Mouse (Mus musculus) left cerebral cortex, adult 11 months (tissue): Measurements from ENCODE around the gene Mrpl46.

Source experiments
- DNase-seq: peaks from one replicate; pipeline ENCODE4 v3.0.0; 2022; ENCODE audit warnings: low spot score

The Mrpl46 gene

DNA sequence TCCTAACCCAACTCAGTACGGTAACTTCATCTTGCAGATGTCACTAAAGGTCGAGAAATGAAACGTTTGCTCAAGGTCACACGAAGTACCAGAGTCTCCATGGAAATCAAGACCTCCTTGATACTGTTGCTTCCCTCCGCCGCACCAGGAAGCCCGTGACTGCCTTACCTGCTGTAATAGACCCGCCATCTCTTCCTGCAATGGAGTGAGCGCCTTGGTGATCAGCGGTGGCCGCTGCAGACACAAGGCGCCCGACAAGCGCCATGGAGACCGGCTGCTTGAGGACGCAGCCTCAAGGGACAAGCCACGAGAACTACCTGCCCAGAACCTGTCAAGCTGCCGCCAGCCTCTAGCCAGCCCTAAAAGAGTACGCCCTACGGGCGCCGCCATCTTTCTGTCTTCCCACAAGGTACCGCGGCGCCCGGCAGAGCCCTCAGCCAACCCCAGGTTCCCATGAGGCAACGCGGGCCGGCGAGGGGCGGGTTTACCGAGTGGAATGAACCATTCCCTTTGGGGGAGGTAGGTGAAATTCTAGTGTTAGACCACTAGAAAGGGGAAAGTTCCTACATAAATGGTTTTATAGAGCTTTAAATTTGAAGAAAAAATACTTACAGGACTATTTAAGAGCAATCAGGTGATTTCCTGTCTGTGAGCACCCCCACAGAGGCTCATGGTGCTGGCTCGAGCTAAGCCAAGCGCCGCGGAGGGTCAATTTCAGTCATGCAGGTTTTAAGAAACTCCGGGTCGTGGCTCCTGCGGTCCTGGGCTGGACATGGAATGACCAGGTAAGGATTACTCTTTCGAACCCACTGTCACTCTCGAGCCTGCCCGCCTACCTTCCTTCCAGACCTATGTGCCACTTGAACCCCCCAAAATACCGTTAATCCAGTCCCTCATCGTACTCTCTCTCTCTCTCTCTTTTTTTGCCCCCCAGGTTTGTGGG is at the start of gene Mrpl46, which contains the start of gene Mrps11:
TSS of gene Mrpl46 (minus strand) at position 893 of the 943 bp plus-strand sequence.
TSS of gene Mrps11 (plus strand) at position 481 of the 943 bp plus-strand sequence.
- DNase-seq = peak; percentile 80

DNA sequence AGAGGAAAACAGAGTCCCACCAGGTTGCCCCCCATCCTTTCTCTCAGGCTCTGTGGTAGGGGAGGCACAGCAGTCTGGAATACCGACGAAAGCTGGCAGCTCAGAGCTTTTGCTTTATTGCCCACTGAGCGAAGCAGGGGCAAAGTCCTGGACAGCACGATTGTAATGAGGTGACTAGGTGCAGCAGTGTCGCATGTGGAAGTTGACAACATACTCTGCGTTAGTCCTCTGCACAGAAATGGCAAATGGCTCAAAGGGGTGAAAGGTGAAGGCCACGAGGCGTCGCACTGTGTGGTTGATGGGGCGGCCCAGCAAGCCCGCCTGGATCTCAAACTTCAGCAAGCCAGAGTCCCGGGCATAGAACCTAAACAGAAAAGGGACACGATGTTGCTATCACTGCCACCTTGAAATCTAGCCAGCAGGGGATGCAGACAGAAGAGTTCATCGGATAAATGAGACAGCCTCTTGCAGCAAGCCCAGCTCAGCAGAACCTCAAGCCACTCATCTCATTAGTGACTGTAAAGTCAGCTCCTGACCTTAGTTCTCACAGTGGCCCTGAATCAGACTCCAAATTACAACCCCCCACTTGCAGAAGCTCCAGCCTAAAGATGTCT is 44.5 kb upstream of the Mrpl46 start:
- DNase-seq = no peak

DNA sequence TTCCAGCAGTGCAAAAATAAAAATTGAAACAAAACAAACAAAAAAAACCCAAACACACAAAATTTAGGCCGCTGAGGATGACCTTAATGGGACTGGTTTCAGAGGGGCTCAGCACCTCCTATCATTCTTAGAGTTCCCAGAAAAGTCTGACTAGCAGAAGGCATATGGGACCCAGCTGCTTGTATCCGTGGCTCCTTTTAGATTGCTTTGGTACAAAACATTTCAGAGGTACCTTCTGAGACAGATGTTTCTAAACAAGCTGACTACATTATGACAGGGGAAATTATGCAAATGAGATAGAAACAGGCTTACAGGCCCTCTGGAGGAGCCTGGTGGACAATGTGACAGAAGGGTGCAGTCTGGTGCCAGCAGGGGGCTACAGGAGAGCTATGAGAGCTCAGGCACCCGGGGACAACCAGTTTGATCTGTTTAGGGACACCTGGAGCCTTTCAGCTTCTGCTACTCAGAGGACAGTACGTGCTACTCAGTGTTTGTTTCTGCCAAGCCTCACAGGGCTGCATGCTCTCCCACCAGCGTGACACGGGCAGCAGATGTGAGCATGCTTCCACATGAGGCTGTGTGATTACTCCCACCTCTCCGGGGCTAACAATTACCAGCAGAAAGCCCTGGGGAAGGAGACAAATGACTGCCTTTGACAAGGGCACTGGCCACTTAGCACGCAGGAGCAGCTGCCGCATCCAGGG is 43.5 kb upstream of the Mrpl46 start:
- no peak for DNase-seq

DNA sequence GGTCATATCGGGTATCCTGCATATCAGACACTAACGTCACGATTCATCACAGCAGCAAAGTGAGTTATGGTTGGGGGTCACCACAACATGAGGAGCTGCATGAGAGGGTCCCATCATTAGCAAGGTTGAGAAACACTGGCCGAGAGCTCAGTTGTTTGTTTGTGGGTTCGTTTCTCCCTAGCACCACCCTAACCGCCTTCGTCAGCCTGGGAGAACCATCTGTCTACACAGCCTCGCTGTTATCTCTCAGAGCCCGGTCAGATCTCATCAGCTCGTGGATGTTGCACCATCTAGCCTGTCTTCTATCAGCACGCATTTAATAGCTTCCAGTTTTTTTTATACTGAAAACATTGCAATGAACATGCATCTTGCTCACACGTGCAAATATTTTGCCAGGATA is 35.0 kb upstream of the Mrpl46 start:
- no peak for DNase-seq

DNA sequence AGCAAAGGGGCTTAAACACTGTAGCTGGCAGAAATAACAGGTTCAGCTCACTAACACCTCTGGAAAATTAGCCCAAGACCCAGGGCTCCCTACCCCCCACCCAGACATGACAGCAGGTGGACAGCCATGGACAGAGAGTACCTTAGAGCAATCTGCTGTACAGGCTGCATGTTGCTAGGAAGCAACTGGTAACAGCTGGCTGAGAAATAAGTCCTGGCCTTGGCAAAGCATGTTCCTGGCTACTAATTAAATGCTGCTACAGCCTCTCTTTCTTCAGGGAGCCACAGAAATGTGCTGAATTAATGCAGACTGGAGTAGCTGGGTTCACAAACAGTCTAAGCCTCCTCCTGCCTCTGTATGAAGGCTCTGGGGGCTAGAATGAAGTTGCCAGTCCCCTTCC is 31.4 kb upstream of the Mrpl46 start:
- no peak for DNase-seq

DNA sequence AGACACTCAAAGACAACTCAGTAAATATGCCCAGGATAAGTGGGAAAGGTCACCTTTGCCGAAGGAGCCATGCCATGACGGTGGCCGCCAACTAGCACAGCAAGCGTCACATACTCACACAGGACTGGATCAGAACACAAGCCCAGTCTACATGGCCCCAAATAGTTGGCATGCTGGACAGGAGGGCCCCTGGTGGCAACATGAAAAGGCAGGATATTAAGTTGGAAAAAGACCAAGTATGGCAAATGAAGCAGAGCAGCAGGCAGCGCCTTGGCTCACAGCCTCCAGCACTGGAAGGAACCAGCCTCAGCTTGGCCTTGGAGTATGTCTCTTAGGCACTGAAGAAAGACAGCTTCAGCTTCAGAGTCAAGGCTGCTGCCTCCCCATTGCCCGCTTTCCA is 30.5 kb upstream of the Mrpl46 start:
- DNase-seq = no peak

DNA sequence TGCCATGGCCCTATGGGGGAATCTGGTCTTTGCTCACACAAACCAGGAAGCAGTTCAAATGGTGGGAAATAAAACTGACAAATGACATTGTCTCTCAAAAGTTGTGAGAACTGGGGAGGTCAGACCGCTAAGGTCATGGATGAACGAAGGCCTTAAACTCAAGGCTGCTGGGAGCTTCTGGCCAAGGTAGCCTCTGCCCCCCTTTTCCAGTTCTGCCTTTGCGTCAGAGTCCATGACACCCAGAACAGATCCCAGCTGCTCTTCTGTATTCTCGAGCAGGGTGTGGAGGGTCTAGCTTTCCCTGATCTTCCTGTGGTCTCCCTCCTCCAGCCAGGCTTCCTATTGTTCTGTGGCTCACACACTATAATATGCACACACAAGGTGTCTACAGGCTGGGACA is 23.9 kb upstream of the Mrpl46 start:
- DNase-seq = no peak

DNA sequence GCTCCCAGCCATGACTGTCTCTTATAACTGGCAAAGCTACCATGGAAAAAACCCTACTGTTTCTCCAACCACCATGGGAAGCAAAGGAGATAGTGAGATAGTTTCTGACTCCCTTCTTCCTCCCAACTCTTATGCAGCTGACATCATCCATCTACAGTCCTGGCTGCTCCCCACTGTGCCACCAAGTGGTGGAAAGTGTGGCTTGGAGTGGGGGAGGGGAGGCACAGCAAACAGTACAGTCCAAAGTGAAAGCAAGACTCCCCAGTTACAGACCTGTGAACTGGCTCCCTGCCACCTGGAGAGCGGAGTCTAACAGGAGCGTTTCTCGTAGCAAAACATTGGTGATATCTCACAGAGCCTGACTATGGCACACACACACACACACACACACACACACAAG is 20.5 kb upstream of the Mrpl46 start:
- no peak for DNase-seq

DNA sequence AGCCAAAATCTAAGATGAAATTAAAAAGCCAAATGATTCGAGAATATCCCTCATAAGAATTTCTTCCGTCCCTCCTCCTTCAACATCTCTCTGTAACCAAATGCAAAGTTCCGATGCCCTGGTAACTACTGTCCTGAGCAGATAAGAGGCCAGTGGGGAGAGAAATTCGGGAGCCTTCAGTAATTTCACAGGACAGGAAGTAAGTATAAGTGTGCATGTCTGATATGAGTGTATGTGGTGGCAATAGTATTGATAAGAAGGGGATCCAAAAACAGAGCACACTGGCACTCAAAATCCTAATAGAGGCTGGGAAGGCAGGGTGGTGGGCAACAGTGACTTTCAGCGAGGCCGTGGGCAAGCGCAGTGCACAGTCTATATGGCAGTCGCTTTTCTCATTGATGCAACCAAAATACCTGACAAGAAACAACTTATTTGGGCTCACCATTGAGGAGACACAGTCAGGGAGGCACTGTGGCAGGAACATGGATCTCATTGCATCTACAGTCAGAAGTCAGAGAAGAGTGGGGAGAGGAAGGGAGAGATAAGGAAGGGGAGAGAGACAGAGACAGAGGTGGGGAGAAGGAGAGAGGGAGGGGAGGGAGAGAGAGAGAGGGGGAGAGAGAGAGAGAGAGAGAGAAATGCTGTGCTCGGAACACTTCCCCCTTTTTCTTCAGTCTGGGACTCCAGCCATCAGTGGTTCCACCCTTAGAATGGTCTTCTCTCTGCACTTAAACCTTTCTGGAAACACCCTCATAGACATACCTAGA is 16.6 kb upstream of the Mrpl46 start:
- no peak for DNase-seq

DNA sequence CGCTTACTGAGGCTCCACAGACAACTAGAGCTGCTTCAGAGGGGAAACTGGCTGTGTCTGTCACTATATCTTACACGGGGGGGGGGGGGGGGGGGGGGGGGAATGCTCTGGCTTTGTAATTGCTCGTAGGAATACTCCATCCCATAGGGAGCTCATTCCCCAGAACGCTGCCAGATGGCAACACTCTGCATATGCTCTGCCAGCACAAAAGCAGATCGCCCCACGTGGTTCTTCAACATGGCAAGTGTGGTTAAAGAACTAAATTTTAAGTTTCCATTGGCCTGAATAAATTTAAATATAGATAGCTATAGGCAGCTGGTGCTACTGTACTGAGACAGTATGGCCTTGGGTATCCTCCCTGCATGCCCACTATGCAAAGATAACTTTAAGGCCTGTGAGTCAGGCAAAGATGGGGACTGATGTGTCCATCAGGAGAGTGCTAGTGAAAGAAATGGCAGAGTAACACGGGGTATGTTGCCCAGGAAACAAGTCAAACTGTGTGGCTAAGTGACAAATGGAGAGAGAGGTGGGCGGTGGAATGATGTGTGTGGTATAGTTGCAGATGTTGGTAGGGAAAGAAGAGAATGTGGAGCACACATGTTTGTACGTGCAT is 14.6 kb upstream of the Mrpl46 start:
- DNase-seq = no peak

DNA sequence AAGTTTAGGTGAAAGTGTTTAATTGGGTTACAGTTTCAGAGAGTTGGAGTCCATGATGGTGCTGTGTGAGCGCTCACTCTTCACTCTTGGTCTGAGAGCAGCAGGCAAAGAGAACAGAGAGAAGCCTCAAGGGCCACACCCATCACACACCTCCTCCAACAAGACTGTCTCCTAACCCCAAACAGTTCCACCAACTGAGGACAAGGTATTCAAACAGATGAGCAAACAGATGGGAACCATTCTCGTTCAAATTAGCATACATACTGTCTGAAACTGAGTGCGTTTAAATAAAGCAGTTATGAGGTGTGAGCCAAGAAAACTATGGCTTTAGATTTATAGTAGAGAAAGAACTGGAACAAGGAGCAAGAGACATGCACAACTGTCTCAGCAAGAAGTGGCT is 13.3 kb upstream of the Mrpl46 start:
- DNase-seq = peak; percentile 35

DNA sequence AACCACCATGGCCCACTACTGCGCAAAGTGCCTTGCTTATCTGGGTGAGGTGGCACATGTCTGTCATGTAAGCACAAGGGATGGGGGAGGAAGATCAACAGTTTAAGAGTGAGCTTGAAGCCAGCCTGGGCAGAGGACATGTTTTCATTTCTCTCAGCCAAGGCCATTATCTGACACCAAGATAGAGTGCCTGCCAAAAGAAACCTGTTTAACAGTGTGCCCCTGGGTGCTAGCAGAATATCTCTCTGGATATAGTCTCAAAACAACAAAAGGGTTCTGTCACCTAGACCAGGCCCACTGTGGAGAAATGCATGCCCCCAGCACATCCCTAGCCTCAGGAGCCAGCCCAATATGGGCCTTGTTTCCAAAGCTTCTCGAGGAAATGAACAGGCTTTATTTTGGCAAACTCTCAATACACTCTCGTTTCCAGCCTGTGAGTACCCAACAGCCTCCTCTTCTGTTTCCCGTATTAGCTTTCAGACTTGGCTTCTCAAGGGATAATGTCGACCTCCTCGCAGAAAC is 11.3 kb upstream of the Mrpl46 start:
- no peak for DNase-seq

DNA sequence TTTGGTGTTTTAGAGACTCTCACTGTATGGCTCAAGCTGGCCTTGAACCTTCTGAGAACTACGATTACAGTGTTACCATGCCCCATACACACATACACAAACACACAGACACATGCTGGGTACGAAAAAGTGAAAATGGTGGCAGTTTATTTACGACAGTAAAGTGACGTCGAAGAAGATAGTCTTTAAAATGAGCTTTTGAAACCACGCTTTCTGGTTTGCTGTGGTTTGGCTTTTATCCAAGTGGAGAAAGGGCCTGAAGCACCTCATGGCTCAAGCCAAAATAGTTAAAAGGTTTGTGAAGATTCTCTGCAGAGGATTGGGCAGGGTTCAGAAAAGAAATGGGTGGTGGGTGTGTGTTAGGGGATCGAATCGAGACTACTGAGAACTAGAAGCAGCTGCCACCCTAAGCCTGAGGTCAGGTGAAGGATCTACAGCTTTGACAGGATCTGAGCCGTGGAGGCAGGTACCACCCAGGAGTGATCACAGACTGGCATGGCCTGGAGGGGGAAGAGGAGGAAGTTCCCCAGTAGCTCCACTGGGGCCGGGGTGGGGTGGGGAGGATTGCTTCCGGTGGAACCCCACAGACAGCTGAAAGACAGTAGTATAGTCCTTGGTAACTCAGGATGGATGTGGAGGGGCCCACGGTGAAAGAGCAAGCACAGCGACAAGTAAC is 10.7 kb upstream of the Mrpl46 start:
- no peak for DNase-seq

DNA sequence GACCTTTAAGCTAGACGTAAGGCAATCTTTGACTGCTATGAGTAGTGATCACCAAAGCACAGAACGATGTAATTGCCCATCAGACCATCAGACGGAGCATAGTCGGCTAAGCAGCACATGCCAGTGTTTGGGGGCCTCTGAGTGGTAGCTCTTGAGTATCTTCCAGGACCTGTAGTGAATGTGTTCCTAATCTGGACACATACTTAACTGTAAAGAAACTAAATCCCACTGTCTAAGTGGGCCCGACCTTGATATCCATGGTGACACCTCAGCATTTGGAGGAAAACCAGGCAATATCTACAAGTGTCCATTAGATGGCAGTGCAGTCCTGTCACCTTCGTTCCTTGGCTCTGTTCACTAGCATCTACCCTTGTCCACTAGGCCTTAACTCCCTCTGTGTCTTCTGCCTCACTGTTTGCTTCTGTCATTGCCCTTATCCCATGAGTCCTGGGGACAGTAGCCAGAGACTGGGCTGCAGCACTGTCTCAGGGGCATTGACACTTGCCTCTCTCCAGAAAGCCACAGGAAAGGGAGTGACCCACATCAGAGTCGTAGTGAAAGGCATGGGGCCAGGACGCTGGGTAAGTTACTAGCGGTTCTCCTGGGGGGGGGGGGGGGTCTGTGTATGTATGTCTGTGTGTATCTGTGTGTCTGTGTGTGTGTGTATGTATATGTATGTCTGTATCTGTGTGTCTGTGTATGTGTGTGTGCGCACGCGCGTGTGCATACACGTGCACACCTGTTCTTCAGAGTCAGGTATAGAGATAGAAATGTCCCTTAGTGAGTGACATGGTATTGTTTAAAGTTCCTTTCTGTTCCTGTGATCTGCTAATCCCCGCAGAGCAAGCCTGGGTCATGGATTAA is 8.3 kb upstream of the Mrpl46 start:
- peak; percentile 42 for DNase-seq

DNA sequence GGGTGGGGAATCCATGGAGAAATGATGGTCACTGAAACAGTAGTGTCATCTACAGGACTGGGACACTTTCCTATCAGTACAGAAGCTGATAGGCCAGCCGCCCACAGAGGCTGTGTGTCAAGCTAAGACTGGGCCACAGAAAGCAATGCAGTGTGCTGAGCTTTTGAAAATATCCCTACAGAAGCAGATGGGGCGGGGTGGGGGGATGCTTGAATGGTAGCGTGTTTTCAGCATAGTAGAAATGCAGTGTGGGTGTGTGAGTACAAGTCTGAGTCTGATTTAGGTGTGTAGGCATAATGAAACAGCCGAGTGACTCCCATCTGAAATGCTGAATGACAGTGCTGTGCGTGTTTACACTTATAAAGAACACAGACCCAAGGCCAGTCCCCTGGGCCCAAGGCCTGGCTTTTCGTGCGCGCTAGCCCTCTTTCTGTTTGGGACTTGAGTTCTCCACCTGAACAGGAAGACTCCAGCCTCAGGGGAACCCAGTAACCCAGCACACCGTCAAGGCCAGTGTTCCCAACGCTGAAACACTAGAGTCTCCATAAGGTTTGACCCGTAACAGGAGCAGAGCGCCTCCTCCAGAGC is 4.6 kb upstream of the Mrpl46 start:
- no peak for DNase-seq

DNA sequence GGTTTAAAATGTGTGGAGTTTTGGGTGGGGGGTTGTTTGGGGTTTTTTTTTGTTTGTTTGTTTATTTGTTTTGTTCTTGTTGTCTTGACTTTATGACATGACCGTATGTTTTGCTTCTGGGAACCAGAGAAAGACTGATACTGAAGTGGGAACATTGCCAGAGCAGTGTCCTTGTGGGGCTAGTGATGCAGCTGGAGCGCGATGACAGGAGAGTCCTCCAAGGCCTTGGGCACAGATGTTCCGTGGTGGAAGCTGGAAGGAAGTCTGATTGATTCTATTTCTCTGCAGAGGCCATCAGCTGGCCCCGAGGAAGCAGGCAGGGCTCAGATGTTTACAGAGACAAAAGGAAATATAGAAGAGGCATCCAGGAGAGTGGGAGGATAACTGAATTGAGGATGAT is 2.6 kb upstream of the Mrpl46 start:
- DNase-seq = no peak

DNA sequence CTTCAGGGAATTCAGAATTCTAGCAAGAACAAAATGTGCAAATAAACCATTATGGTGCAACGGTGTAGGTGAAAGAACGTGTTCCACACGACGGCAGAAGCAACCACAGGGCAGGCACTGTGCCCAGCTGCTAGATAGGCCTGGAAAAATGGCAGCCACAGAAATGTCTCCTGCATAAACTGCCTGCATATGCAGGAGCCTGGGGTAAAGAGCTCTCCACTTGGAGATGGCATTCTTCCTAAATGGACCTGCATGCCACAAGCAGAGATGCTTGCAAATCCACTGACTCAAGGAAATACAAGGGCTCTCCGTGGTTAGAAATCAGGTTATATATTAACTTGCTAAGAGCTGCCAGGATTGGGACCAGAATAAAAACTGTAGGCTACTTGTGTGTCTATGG is 4.6 kb downstream of the Mrpl46 start:
- no peak for DNase-seq

DNA sequence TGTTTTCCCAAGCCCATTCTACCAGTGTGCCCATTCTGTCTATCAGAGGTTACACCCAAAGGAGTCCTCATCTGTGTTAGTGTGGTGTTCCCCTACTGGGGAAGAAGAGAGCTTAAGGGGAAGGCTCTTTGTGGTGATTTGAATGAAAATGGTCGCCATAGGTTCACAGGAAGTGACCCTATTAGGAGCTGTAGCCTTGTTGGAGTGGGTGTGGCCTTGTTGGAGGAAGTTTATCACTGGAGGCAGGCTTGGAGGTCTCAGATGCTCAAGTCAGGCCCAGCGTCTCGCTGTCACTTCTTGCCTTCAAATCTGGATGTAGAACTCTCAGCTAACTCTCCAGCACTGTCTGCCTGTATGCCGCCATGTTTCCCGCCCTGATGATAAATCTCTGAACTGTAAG is 12.4 kb downstream of the Mrpl46 start:
- no peak for DNase-seq

DNA sequence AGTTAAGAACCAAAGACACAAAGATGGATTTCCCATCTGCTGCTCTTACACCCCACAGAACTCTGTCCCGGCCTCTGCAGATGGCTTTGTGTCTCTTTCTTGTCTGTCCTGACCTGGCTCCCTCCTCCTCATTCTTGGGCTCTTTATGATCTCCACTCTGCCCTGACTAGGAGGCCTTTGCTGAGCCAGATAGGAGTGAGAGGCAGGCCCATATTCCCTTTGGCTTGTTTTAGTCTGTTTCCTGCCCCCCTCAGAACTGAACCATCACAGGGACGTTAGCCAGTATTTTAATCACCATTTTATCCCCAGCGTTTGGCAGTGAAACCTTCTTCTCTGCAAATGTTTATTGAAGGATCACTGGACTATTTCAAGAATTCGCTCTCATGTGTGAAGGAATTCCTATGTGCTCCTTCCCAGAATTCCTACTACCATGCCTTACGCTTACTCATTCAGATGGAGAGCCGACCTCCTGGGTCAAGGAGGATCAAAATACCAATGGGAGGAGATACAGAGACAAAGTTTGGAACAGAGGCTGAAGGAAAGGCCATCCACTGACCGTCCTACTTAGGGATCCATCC is 14.2 kb downstream of the Mrpl46 start:
- no peak for DNase-seq
